Mouse (Mus musculus): Measurements from ENCODE around the gene Samd5.

The Samd5 gene

DNA sequence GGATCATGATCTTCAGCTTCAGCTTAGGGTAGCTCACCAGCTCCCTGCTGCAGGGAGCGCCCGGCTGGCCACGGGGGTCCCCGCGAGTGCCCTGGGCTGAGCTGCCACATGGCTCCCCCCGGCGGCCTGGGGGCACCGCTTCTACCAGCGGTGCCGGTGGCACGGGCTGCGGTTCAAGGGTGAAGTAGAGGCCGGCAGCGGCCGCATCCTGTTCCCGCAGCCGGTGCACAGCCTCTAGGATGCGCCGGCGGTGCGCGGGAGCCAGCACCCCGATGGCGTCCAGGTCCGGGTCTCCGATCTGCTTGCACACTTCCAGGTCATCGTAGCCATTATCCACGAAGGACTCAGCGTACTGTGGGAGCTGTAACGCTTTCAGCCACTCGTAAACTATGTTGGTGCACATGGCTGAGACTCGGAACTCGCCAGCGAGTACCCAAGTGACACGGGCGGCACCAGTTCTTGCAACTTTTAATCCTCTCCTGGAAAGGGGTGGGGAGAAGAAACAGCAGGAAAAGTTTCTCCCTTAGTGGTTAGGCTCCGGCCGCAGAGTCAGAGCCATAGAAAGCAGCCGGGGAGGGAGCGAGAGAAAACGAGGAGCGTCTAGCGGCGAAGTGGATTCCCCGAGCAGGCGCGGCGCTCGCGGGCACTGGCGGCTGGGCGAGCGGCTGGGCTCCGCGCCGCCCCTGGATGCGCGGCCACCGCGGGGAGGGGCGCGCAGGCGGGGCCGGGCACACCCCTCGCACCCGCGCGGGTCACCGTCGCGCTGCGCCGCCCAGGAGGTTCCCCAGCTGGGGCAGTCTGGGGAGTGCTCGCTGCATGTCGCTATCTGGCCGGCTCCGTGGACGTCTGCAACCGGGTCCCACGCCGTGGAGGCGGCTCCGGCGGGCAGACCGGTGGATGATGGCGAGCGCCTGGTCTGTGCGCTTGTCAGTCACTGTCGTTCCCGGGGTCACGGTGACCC lies at the start of gene Samd5:
TSS of gene Samd5 (minus strand) at position 648 of the 961 bp plus-strand sequence.
- peak; percentile 49 to 54 for DNase-seq (ENCODE audit: low spot score in 2 of 2)

DNA sequence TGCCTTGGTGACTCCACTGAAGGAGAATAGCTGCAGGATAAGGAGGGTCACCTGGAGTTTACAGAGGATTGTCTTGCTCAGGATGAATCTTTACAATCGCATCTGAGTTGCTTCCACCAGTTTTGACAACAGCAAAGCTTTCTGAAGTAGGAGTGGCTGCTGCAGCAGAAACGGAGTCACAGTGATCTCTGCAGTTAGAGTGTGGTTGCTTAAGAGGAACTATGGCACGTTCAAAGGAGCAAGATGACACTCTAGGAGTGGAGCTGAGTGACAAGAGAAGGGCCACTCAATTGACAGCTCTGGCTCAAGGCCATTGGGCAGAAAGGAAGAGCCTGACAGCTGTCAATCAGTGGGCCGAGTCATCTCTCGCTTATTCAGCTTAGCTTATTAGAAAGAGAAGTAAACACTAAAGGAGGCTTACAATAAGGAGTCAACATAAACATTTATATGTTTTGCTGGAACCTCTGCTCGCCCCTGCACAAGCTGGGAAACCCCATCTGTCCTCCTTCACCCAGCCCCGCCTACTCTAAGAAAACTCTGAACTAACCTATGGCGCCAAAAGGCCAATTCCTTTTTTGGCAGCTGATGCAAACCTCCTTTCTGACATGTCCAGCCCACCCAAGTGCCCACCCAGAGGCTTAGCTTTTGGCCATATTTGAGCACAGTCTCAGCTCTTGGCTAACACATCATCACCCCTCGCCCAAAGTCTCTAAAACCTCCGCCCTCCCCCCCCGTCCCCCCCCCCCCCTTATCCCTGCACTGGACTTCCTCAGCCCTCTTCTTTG lies 47.7 kb upstream of the Samd5 start:
- DNase-seq (ENCODE audit: low spot score in 2 of 2), result no peak

GRCm38 (mm10) chr10:9720027-9720426 lies 45.0 kb upstream of the Samd5 start:
- DNase-seq (ENCODE audit: low spot score in 2 of 2), result no peak

GRCm38 (mm10) chr10:9718086-9718485 lies 43.1 kb upstream of the Samd5 start:
- no peak for DNase-seq (ENCODE audit: low spot score in 2 of 2)

GRCm38 (mm10) chr10:9704956-9705355 lies 29.9 kb upstream of the Samd5 start:
- no peak for DNase-seq (ENCODE audit: low spot score in 2 of 2)

- peak; percentile 33 to 58 for DNase-seq (ENCODE audit: low spot score in 2 of 2)
These were observed 24.2 kb upstream of the Samd5 start for GRCm38 (mm10) chr10:9699071-9699761.

- peak in 1 of 2 experiments; percentile 24 for DNase-seq (ENCODE audit: low spot score in 2 of 2)
These were observed 23.1 kb upstream of the Samd5 start for GRCm38 (mm10) chr10:9698141-9698540.

DNA sequence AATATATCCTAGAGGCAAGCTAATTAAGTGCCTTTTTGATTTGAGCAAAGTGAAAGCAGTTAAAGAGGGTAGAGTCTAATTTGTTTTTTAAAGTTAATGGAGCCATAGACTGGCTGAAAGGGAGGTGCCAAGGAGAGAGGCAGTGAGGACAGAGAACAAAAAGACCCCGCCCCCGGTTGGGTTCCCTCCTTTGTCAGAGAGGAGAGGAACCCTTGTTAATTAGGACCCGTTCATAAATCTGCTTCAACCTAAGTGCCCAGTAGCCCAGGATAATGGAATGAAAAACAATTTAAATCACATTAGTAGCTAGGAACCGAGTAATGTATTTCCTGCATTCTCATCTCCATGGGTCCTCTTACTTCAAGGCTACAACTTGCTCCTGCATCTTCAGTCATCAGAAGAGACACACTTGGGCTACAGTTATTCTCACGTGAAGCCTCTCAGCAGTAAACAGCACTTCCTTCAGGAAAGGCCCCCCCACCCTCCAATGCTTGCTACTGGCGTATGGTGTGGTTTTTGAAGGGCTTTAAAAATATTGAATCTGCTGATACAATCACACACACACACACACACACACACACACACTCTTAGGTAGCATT lies 21.6 kb upstream of the Samd5 start:
- DNase-seq (ENCODE audit: low spot score in 2 of 2), result no peak

GRCm38 (mm10) chr10:9693990-9694699 lies 19.1 kb upstream of the Samd5 start:
- DNase-seq (ENCODE audit: low spot score in 2 of 2), result no peak

- DNase-seq (ENCODE audit: low spot score in 2 of 2), result no peak
These were observed 5.9 kb upstream of the Samd5 start for GRCm38 (mm10) chr10:9680928-9681327.

GRCm38 (mm10) chr10:9679911-9680310 lies 4.9 kb upstream of the Samd5 start:
- DNase-seq (ENCODE audit: low spot score in 2 of 2), result no peak

GRCm38 (mm10) chr10:9678071-9678470 lies 3.1 kb upstream of the Samd5 start:
- DNase-seq (ENCODE audit: low spot score in 2 of 2), result no peak

- peak; percentile 67 to 76 for DNase-seq (ENCODE audit: low spot score in 2 of 2)
These were observed 1.9 kb upstream of the Samd5 start for GRCm38 (mm10) chr10:9676886-9677285.

GRCm38 (mm10) chr10:9676418-9676786 lies 1.4 kb upstream of the Samd5 start:
- DNase-seq (ENCODE audit: low spot score in 2 of 2), result no peak

DNA sequence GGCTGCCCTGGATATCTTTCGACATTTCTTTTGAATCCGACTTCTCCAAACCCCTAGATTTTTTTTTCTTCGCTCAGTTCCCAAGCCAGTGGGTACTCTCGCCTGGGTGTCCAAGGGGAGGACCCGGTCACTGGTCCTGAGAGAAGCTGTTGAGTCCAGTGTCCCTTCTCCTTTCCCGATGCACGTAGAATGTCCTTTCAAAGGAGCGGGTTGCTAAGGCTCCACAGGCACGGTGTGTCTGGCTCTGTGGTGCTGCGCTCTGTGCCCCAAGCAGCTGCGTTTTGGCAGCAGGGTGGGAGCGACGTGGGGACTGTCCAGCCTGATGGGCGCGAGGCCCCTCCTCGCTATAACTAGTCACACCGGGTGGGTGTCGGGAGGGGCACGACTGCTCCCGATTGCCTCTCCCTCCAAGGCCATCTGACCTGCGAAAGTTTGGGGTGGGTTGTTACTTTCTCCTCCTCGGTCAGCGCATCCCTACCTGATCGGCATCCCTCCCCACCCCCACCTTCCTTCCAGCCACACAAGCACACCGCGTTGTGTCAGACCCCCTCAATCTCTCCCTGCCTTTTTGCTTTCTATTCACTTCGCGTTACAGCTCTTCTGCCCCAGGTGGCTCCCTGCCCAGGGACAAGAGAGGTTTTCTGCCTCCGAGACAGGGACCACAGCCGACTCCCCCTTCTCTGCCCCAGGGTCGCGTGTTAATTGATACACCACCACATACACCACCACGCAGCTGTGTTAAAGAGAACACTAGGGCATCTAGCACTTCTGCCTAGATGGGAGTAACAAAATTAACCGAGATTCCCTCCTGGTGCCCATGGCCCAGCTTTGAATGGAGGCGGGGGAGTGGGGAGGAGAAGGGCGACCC lies 776 bp upstream of the Samd5 start:
- DNase-seq (ENCODE audit: low spot score in 2 of 2), result peak in 1 of 2 experiments; percentile 7

DNA sequence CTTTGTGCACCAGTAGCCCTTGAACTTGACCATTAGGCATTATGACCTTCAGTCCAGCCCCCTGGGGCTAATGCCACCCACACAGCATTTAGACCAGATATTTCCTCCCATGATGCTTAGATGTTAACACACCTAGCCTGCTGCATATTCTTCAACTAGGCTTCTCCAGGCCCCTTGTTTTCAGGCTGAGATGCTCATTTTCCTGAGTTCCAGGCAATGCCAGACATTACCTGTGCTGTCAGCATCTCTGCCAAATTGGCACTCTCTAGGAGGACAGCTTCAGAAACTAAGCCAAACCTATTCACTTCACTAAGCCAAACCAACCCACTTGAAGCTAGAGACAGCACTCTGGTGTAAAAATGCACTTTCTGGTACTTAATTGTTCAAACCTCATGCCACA lies 1.7 kb downstream of the Samd5 start:
- no peak for DNase-seq (ENCODE audit: low spot score in 2 of 2)

DNA sequence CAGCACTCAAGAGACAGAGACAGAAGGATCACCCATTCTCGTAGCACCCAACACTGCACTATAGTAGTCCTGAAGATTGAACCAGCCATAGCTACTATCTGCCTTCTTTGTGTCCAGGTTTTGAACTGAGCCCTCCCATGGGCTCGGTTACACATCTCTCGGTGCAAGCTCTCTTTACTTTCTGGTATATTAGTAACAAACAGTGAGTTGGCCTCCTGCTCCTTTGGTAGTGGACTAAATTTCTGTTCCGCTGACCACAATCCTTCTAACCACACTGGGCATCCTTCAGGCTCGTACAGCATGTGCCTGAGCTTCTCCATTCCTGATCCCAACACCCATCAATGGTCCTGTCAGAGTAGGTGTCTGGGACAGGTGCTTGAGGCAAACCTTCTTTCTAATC lies 2.3 kb downstream of the Samd5 start:
- no peak for DNase-seq (ENCODE audit: low spot score in 2 of 2)

DNA sequence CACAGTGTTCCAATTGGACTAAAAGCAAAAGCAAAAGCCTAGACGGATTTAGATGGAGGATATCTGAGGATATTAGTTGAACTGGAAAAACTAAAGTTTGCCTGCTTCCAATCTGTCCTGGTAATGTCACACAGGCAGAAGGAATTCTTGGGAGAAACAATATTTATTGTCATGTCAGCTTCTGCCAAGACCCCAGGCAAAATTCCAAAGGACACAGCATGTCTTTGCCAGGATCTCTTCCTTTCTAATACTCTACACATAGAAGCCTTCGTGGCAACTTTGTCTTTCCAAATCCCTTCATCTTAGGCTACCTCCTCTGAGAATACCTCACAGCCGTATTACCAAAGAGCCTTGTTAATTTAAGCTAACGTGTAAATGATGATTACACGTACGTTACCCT lies 4.7 kb downstream of the Samd5 start:
- DNase-seq (ENCODE audit: low spot score in 2 of 2), result no peak

DNA sequence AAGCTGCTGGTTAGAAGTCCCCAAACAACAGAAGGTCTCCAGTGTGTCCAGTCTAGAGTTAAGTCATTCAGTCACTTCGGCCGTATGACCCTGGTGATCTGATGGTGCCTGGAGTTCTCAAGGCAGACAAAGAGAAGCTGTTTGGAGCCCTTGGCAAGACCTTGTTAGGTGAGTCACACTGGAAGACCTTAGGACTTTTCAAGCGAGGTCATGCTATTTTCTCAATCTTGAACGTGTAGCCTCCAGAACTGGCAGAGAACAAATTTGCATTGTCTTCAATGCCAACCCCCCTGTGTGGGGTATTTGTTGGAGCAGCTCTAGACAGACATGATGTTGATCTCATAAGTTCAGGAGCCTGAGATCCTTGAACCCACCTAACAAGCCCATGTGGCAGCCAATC lies 6.2 kb downstream of the Samd5 start:
- DNase-seq (ENCODE audit: low spot score in 2 of 2), result no peak

DNA sequence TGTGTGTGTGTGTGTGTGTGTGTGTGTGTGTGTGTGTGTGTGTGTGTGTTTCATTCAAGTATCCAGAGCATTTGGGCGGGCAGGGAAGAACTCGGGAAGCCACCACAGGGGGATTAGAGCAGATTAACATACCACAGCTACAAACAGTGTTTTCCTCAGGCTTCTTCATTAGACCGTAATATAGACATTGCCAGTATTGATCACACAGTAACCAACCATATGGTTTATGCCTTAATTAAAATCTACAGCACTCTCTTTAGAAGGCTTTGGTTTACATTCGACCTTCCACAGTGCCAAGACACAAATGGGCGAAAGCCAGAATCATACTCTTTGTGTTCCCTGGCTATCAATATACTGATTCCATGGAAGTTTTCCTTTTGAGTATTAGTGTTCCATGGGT lies 22.1 kb downstream of the Samd5 start:
- DNase-seq (ENCODE audit: low spot score in 2 of 2), result no peak

Data from heart, adult 9 months (tissue).